Mouse (Mus musculus) thymus, postnatal 0 days (tissue): ENCODE measurements around the gene Specc1. TPM values are rescaled to one million over a fixed set of nuclear protein-coding genes. Genes with fewer than 3 reads are reported as not detected.
A peak's percentile ranks its signal among the peaks of the same experiment; 100 is the strongest.

ENCODE experiments used
- DNase-seq: peaks from one replicate; pipeline ENCODE4 v3.0.0-alpha.2; 2015; ENCODE audit warnings: low spot score
- polyA plus RNA-seq: library from polyadenylated mRNA; unstranded; fragments of >200 nt; fragmentation: Nextera tagmentation; extraction: Ambion mirVana; gene quantifications from 2 replicates; pipeline ENCODE4 v1.2.1, GENCODE M21; 2015

The Specc1 gene
- polyA plus RNA-seq, 1 experiment from 2014 or later: 2.1 TPM

GRCm38 (mm10) chr11:62047817-62048640, 91.5 kb downstream of the Specc1 start:
- DNase-seq: peak; percentile 68

DNA sequence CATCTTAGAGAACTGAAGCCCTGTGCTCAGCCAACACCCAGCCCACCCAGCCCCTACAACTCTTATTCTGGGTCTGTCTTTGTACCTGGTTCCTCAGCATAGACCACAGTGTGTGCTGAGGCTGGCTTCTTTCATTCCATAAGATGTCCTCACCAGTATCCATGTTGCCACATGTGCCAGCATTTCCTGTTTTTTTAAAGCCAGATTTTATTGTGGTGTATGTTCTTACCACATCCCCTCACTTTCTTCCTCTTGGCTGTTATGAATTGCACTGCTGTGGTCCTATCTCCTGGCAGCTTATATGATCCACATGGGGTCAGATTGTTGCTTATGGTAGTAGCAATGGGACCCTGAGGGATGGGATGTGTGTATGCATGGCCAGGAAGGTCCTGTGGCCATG, 92.6 kb downstream of the Specc1 start:
- DNase-seq: no peak

GRCm38 (mm10) chr11:62050356-62051330, 94.1 kb downstream of the Specc1 start:
- no peak for DNase-seq

- no peak for DNase-seq
Measured at GRCm38 (mm10) chr11:62051487-62051886, 94.9 kb downstream of the Specc1 start.

DNA sequence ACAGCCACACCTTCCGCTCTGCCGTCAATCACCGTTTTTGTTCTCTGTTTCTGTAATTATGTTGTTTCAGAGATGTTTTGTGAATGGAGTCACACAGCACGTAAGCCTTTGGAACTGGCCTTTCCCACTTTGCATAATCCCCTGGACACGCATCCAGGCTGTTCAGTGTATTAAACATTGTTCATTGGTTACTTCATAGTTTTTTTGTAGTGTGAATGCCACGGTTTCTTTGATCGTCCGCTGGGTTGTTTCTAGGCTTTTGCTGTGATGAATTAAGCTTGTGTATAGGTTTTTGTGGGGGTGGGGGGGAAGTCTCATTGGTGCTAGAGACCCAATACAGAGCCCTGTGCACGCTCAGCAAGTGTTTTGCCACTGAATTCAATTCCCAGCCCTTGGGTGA, 97.4 kb downstream of the Specc1 start:
- no peak for DNase-seq

DNA sequence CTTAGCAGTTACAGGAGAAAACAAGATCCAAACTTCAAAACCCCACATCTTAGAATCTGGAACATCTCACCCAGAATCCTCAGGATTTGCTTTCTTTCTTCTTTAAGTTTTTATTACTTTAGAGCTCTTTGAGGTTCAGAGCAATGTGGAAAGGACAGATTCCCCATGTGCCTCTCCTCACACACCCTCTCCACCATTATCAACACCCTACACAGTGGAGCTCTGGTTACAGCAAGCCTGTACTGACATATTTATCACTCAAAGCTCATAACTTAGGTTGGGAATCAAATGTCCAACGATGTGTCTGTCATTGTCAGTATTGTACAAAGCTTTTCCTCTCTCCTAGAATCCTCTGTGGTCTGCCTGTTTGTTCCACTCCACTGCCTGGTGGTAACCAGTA, 108.0 kb downstream of the Specc1 start:
- DNase-seq: no peak

- DNase-seq: no peak
Measured at GRCm38 (mm10) chr11:62065655-62066054, 109.1 kb downstream of the Specc1 start.

GRCm38 (mm10) chr11:62069554-62069953, 113.0 kb downstream of the Specc1 start:
- no peak for DNase-seq

DNA sequence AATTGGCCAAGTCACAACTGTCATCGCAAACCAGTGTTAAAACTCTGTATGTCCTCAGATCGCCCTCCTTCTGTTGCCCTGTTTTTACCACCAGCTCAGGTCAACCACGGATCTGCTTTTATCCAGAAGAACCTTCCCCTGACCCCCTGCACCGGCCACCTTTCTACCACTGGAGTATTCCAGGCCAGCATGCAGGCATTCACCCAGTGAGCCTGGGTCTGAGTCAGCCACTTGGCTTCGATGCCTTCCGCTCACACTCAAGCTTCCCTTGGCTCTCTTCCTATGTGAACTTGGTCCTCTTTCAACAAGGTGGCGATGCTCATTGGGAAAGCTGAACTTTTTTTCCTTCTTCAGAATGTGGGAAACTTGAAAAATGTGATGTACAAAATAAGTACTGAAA, 113.6 kb downstream of the Specc1 start:
- DNase-seq: no peak

DNA sequence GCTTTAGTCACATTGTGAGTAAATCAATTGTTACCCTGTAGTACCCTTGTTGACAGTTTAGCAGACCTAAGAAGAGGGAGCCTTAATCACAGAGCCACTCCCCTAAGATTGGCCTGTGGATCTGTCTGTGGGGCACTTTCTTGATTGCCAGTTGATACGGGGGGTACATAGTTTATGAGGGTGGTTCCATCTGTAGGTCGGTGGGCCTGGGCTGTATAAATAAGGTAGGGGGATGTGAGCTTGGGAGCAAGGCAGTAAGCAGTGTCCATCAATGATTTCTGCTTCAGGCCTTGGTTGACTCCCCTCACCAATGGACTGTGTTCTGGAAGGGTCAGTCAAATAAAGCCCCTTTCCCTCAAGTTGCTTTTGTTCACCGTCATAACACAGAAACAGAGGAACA, 115.8 kb downstream of the Specc1 start:
- no peak for DNase-seq

- no peak for DNase-seq
Measured at GRCm38 (mm10) chr11:62073575-62074140, 117.1 kb downstream of the Specc1 start.

- DNase-seq: no peak
Measured at GRCm38 (mm10) chr11:62074578-62074977, 118.0 kb downstream of the Specc1 start.

- DNase-seq: no peak
Measured at GRCm38 (mm10) chr11:62075071-62075470, 118.5 kb downstream of the Specc1 start.

- no peak for DNase-seq
Measured at GRCm38 (mm10) chr11:62075551-62075950, 119.0 kb downstream of the Specc1 start.

GRCm38 (mm10) chr11:62076345-62077156, 120.0 kb downstream of the Specc1 start:
- DNase-seq: peak; percentile 88

DNA sequence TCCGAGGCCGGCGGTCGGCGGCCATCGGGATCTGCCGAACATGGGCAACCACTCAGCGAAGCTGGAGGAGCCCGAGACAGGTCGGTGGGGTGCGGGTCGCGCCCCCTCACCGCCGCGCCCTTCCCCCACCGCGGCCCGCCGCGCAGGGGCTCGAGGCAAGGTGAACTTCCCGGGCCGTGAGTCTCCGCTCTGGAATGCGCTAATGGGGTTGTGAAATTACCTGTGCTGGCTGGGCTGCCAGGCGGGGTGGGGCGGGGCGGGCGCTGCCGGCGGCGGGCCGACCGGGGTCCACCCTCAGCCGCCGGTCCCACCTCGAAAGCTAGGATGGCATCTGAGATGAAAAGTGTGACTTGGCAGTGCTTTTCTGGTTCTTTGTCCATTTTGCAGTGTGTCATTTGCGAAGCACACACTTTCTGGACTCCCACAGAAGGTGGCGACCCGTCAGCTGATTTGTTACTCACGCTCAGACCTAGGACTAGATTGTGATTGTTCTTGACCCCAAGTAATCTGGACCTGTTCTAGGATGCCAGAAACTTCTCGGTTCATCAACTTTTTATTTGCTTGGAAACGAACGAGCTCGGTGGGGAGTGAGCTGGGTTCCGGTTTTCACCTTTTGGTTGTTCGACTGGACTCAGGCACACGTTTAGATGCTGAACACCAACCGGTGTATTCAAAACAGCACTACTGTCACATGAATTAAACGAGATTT, 120.7 kb downstream of the Specc1 start:
- DNase-seq: no peak

- DNase-seq: no peak
Measured at GRCm38 (mm10) chr11:62078371-62078770, 121.8 kb downstream of the Specc1 start.

DNA sequence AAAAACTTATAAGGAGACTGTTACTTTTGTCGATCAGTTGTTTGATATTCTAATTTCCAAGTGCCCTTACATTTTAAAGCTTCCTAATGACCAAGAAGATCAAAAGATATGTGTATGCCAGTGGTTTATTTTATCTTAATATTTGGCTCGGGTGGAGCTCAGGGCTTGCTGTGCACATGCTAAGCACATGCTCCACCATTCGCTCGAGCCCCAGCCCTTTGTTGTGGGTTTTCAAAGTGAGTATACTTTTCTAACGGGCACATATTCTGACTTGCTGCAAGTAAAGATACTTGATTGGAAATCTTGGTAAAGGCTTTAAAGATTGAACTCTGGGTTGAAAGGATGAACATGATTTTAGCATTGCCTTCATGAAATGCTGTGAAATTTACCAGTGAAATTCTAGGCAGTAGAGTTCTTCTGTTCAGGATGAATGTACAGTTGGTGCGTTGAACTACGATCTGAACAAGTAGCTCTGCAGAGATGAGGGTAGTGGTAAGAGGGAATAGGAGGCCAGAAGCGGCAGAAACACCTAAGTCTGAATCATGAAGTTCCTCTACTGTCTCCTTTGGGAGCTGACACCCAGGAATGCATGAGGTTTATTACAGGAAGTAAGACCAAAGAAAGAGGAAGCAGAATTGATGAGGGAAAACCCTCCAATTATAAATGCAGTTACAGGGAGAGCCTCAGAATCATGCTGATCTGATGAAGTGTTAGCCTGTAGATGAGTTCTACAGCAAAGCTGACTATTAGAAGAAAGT, 122.7 kb downstream of the Specc1 start:
- peak; percentile 51 for DNase-seq

- no peak for DNase-seq
Measured at GRCm38 (mm10) chr11:62080476-62080875, 123.9 kb downstream of the Specc1 start.

DNA sequence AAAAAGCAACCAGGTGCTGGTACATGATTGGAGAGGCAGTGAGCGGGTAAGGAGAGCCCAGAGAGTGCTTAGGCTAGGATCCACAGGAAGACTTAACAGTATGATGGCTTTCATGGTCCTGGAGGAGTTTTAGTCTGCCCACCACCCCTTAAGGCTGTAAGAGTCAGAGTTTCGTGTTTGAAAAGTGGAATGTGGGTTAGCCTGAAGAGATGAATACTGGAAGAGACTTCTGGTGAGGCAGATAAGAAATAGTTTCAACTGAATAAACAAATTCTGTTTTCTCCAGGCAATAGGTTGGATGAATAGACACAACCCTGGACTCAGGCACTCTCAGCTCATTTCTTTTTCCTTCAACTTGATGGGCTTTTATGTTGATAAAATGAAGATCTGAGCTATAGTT, 130.1 kb downstream of the Specc1 start:
- no peak for DNase-seq
